Mouse (Mus musculus) frontal cortex, adult 2 months (tissue): ENCODE data around the gene Cited4. TPM values are rescaled to one million over a fixed set of nuclear protein-coding genes. Genes with fewer than 3 reads are reported as not detected.

Source experiments
- polyA plus RNA-seq: library from polyadenylated mRNA; depleted of rRNA; stranded (reverse); fragments of >200 nt; gene quantifications from 2 replicates; pipeline ENCODE4 v1.2.3, GENCODE M21; 2012; rRNA removed

The Cited4 gene
- polyA plus RNA-seq, 1 experiment, result 9.2 TPM

Other genes with a start within 250 kb of the Cited4 start
- gene Slfnl1, start 134.3 kb upstream of the Cited4 start, polyA plus RNA-seq, result 0.11 and 0.14 TPM in 2 replicates
- 27.9 and 29.8 TPM in 2 replicates for gene Ctps, start 96.3 kb upstream of the Cited4 start, polyA plus RNA-seq
- not detected in 2 replicates for gene Gm8439, start 77.8 kb upstream of the Cited4 start, polyA plus RNA-seq
- gene Kcnq4, start 82.0 kb downstream of the Cited4 start, polyA plus RNA-seq, result 7.4 and 7.8 TPM in 2 replicates
- gene Nfyc, start 165.0 kb downstream of the Cited4 start, polyA plus RNA-seq, result 107 and 119 TPM in 2 replicates
- 56.3 and 62.0 TPM in 2 replicates for gene Rims3, start 188.2 kb downstream of the Cited4 start, polyA plus RNA-seq